Comparison of ENCODE assay signal across 17 mouse cellular contexts in genomic region chr11:113418921-113419655, GRCm38 (mm10).
DNase-seq lines count a peak whose midpoint lies in the region; ATAC-seq lines count a peak whose summit lies in the region.
"Had no signal": no experiment of that assay in that cellular context is flagged by ENCODE, and none has a peak within 500 bp of the region (broad histone marks: within the 10 kb centered on the region; RNA-seq: fewer than 3 reads in every experiment).

No protein-coding gene starts in this region.

- H3K9ac ChIP-seq in midbrain, embryonic 14.5 days (replicated peaks; ENCODE audit: low read length), result 0 out of 2 replicates have a peak overlapping the region, but pooled peaks have one; percentile 10
- no peak overlapping the region for H3K9ac ChIP-seq in hindbrain, embryonic 15.5 days
- no peak overlapping the region for H3K9ac ChIP-seq in midbrain, embryonic 16.5 days (ENCODE audit: low read depth, low read length)
- H3K9ac ChIP-seq: heart, embryonic 12.5 days; lung, embryonic 15.5 days; neural tube, embryonic 12.5 days had no signal

- peak overlapping the region; percentile 68; the same call in 1 of the 2 replicates for H3K27ac ChIP-seq in midbrain, embryonic 14.5 days (replicated peaks; ENCODE audit: low read depth, low read length)
- H3K27ac ChIP-seq in midbrain, embryonic 10.5 days (replicated peaks), result no peak overlapping the region
- H3K27ac ChIP-seq in hindbrain, embryonic 15.5 days (replicated peaks), result peak overlapping the region; percentile 22
- H3K27ac ChIP-seq in midbrain, embryonic 16.5 days (ENCODE audit: low read length), result peak overlapping the region; percentile 19; the same call in 1 of the 2 replicates
- H3K27ac ChIP-seq: gastrocnemius, adult 2 months; lung, embryonic 15.5 days; neural tube, embryonic 12.5 days had no signal

- H3K27me3 ChIP-seq in midbrain, embryonic 14.5 days (ENCODE audit: control insufficient read depth, insufficient read depth, low read length), result no peaks in the 10 kb centered on the region
- H3K27me3 ChIP-seq in midbrain, embryonic 10.5 days (ENCODE audit: low read depth, poor library complexity, severe bottlenecking), result peaks cover 21% of the 10 kb centered on the region; the same call in 1 of the 2 replicates
- no peaks in the 10 kb centered on the region for H3K27me3 ChIP-seq in hindbrain, embryonic 15.5 days
- no peaks in the 10 kb centered on the region for H3K27me3 ChIP-seq in midbrain, embryonic 16.5 days (ENCODE audit: control insufficient read depth, insufficient read depth, low read depth, low read length)
- H3K27me3 ChIP-seq: lung, embryonic 15.5 days; megakaryocyte, embryonic 14.5 days; neural tube, embryonic 12.5 days had no signal

- H3K4me1 ChIP-seq in midbrain, embryonic 14.5 days (ENCODE audit: control insufficient read depth, insufficient read depth, low read length), result 0 out of 2 replicates have a peak, but pooled peaks cover 4% of the 10 kb centered on the region
- H3K4me1 ChIP-seq in midbrain, embryonic 10.5 days, result peaks cover 15% of the 10 kb centered on the region
- H3K4me1 ChIP-seq in hindbrain, embryonic 15.5 days (replicated peaks), result peaks cover 9% of the 10 kb centered on the region; the same call in 1 of the 2 replicates
- H3K4me1 ChIP-seq in midbrain, embryonic 16.5 days (ENCODE audit: control insufficient read depth, insufficient read depth, low read length), result peaks cover 3% of the 10 kb centered on the region
- H3K4me1 ChIP-seq: lung, embryonic 15.5 days; neural tube, embryonic 12.5 days had no signal

- 66% methylated on average over 15 of the region's 15 CpGs for WGBS in midbrain, embryonic 14.5 days
- 92% methylated on average over 15 of the region's 15 CpGs for WGBS in midbrain, embryonic 10.5 days
- 56% methylated on average over 15 of the region's 15 CpGs for WGBS in hindbrain, embryonic 15.5 days
- WGBS in midbrain, embryonic 16.5 days, result 53% methylated on average over 15 of the region's 15 CpGs

- H3K36me3 ChIP-seq in midbrain, embryonic 14.5 days (ENCODE audit: control insufficient read depth, insufficient read depth, low read length), result no peaks in the 10 kb centered on the region
- H3K36me3 ChIP-seq in midbrain, embryonic 10.5 days, result no peaks in the 10 kb centered on the region
- H3K36me3 ChIP-seq in hindbrain, embryonic 15.5 days, result no peaks in the 10 kb centered on the region
- no peaks in the 10 kb centered on the region for H3K36me3 ChIP-seq in midbrain, embryonic 16.5 days (ENCODE audit: control insufficient read depth, insufficient read depth, low read length)
- H3K36me3 ChIP-seq: heart, embryonic 12.5 days; lung, embryonic 15.5 days; neural tube, embryonic 12.5 days had no signal

- DNase-seq in midbrain, embryonic 14.5 days, result peak; percentile 50
- DNase-seq in midbrain, embryonic 10.5 days (ENCODE audit: low spot score), result no peak
- peak; percentile 84 for DNase-seq in telencephalon, adult 2 months (ENCODE audit: low read depth, low spot score)
- DNase-seq in spleen, postnatal 4 days (ENCODE audit: low spot score in 2 of 2), result no peak
- no peak for DNase-seq in thymus, postnatal 4 days
- DNase-seq: adrenal gland, postnatal 36 days; cerebellum, adult 11-12 months; gastrocnemius, adult 2 months; kidney, adult 9 months had no signal

- ATAC-seq in midbrain, embryonic 14.5 days (ENCODE audit: low FRiP score, low TSS enrichment), result no peak
- no peak for ATAC-seq in hindbrain, embryonic 15.5 days (ENCODE audit: low FRiP score, low read depth)
- ATAC-seq in midbrain, embryonic 16.5 days, result no peak
- ATAC-seq: activated CD4-positive, CD25-positive, alpha-beta regulatory T cell, adult 4 months had no signal

- no peak overlapping the region for H3K4me3 ChIP-seq in midbrain, embryonic 14.5 days (replicated peaks; ENCODE audit: low read depth, low read length)
- H3K4me3 ChIP-seq in midbrain, embryonic 10.5 days, result no peak overlapping the region
- H3K4me3 ChIP-seq in hindbrain, embryonic 15.5 days, result no peak overlapping the region
- H3K4me3 ChIP-seq in midbrain, embryonic 16.5 days (ENCODE audit: low read depth, low read length), result no peak overlapping the region
- H3K4me3 ChIP-seq: gastrocnemius, adult 2 months; heart, embryonic 12.5 days; lung, embryonic 15.5 days; megakaryocyte, embryonic 14.5 days; neural tube, embryonic 12.5 days had no signal

- no peak overlapping the region for H3K4me2 ChIP-seq in midbrain, embryonic 14.5 days (ENCODE audit: low read length)
- no peak overlapping the region for H3K4me2 ChIP-seq in hindbrain, embryonic 15.5 days
- no peak overlapping the region for H3K4me2 ChIP-seq in midbrain, embryonic 16.5 days (ENCODE audit: low read length)
- H3K4me2 ChIP-seq: heart, embryonic 12.5 days; liver, embryonic 11.5 days; lung, embryonic 15.5 days; neural tube, embryonic 12.5 days had no signal

- no peaks in the 10 kb centered on the region for H3K9me3 ChIP-seq in midbrain, embryonic 14.5 days (ENCODE audit: control insufficient read depth, low read length)
- 0 out of 2 replicates have a peak, but pooled peaks cover 6% of the 10 kb centered on the region for H3K9me3 ChIP-seq in midbrain, embryonic 10.5 days (replicated peaks)
- H3K9me3 ChIP-seq in hindbrain, embryonic 15.5 days, result no peaks in the 10 kb centered on the region
- H3K9me3 ChIP-seq in midbrain, embryonic 16.5 days (replicated peaks; ENCODE audit: control insufficient read depth, low read length, poor library complexity, severe bottlenecking), result no peaks in the 10 kb centered on the region; the same call in 1 of the 2 replicates
- H3K9me3 ChIP-seq: lung, embryonic 15.5 days; neural tube, embryonic 12.5 days had no signal

Comparison
In these comparisons a context has a peak if more than half of its experiments do, and no peak if none do; other contexts are left out.
1. DNase-seq: peak in midbrain, embryonic 14.5 days (single experiment) and telencephalon, adult 2 months (single experiment); none in midbrain, embryonic 10.5 days (single experiment), spleen, postnatal 4 days (0 of 2) and thymus, postnatal 4 days (single experiment).